Mouse (Mus musculus): ENCODE results near the gene Nkain2. TPM values are rescaled to one million over a fixed set of nuclear protein-coding genes. Genes with fewer than 3 reads are reported as not detected.

Nkain2 gene
- polyA plus RNA-seq, 1 experiment from 2014 or later: 0.04 TPM

- no peak for TF ChIP-seq CTCF (IDR thresholded peaks at IDR 0.05)
- POLR2A ChIA-PET: no interaction called here
- no peaks in the 10 kb centered on the region for H3K27me3 ChIP-seq
- in situ Hi-C loops (cut with MboI; ENCODE audit: low pct_unique_long_range_greater_than_20kb): no loop called here
- DNase-seq (ENCODE audit: low read depth, low spot score): no peak
- CTCF ChIA-PET: no interaction called here
- no peak for ATAC-seq
These were observed 496.3 kb downstream of the Nkain2 start for GRCm38 (mm10) chr10:32393859-32394521.

- CTCF ChIA-PET: no interaction called here
- no peaks in the 10 kb centered on the region for H3K27me3 ChIP-seq
- POLR2A ChIA-PET: no interaction called here
- DNase-seq (ENCODE audit: low read depth, low spot score) (no peak), ATAC-seq (no peak)
- no peak for TF ChIP-seq CTCF (IDR thresholded peaks at IDR 0.05)
- in situ Hi-C loops (cut with MboI; ENCODE audit: low pct_unique_long_range_greater_than_20kb): no loop called here
These were observed 496.9 kb downstream of the Nkain2 start for GRCm38 (mm10) chr10:32393326-32393725.

- in situ Hi-C loops (cut with MboI; ENCODE audit: low pct_unique_long_range_greater_than_20kb): no loop called here
- ATAC-seq (no peak), DNase-seq (ENCODE audit: low read depth, low spot score) (no peak)
- no peaks in the 10 kb centered on the region for H3K27me3 ChIP-seq
- CTCF ChIA-PET: no interaction called here
- no peak for TF ChIP-seq CTCF (IDR thresholded peaks at IDR 0.05)
- POLR2A ChIA-PET: no interaction called here
These were observed 577.5 kb downstream of the Nkain2 start for GRCm38 (mm10) chr10:32312754-32313153.

- ATAC-seq (no peak), DNase-seq (ENCODE audit: low read depth, low spot score) (no peak)
- ChIA-PET CTCF (no interaction called here), POLR2A (no interaction called here)
- TF ChIP-seq CTCF (IDR thresholded peaks at IDR 0.05): no peak
- in situ Hi-C loops (cut with MboI; ENCODE audit: low pct_unique_long_range_greater_than_20kb): no loop called here
- H3K27me3 ChIP-seq: no peaks in the 10 kb centered on the region
These were observed 589.2 kb downstream of the Nkain2 start for GRCm38 (mm10) chr10:32301024-32301597.

- peaks cover 3% of the 10 kb centered on the region for H3K27me3 ChIP-seq
- CTCF ChIA-PET: no interaction called here
- POLR2A ChIA-PET: no interaction called here
- in situ Hi-C loops (cut with MboI; ENCODE audit: low pct_unique_long_range_greater_than_20kb): no loop called here
- DNase-seq (ENCODE audit: low read depth, low spot score) (no peak), ATAC-seq (no peak)
- TF ChIP-seq CTCF (IDR thresholded peaks at IDR 0.05): no peak
These were observed 599.8 kb downstream of the Nkain2 start for GRCm38 (mm10) chr10:32290487-32290886.

- ChIA-PET CTCF (no interaction called here), POLR2A (no interaction called here)
- DNase-seq (ENCODE audit: low read depth, low spot score) (no peak), ATAC-seq (no peak)
- TF ChIP-seq CTCF (IDR thresholded peaks at IDR 0.05): no peak
- no peaks in the 10 kb centered on the region for H3K27me3 ChIP-seq
- in situ Hi-C loops (cut with MboI; ENCODE audit: low pct_unique_long_range_greater_than_20kb): no loop called here
These were observed 606.6 kb downstream of the Nkain2 start for GRCm38 (mm10) chr10:32283690-32284089.

- ChIA-PET CTCF (no interaction called here), POLR2A (no interaction called here)
- no peak for ATAC-seq
- DNase-seq (ENCODE audit: low read depth, low spot score): no peak
- H3K27me3 ChIP-seq: no peaks in the 10 kb centered on the region
- TF ChIP-seq CTCF (IDR thresholded peaks at IDR 0.05): no peak
- in situ Hi-C loops (cut with MboI; ENCODE audit: low pct_unique_long_range_greater_than_20kb): no loop called here
These were observed 646.9 kb downstream of the Nkain2 start for GRCm38 (mm10) chr10:32243266-32243882.

GRCm38 (mm10) chr10:32241168-32241567 is 649.1 kb downstream of the Nkain2 start:
- POLR2A ChIA-PET: no interaction called here
- ATAC-seq (no peak), DNase-seq (ENCODE audit: low read depth, low spot score) (no peak)
- no peaks in the 10 kb centered on the region for H3K27me3 ChIP-seq
- TF ChIP-seq CTCF (IDR thresholded peaks at IDR 0.05): no peak
- CTCF ChIA-PET: no interaction called here
- in situ Hi-C loops (cut with MboI; ENCODE audit: low pct_unique_long_range_greater_than_20kb): no loop called here

- DNase-seq (ENCODE audit: low read depth, low spot score): no peak
- TF ChIP-seq CTCF (IDR thresholded peaks at IDR 0.05): no peak
- in situ Hi-C loops (cut with MboI; ENCODE audit: low pct_unique_long_range_greater_than_20kb): no loop called here
- no peaks in the 10 kb centered on the region for H3K27me3 ChIP-seq
- ChIA-PET CTCF (no interaction called here), POLR2A (no interaction called here)
- ATAC-seq: no peak
These were observed 707.3 kb downstream of the Nkain2 start for GRCm38 (mm10) chr10:32182951-32183350.

GRCm38 (mm10) chr10:32091354-32091753 is 798.9 kb downstream of the Nkain2 start:
- CTCF ChIA-PET: no interaction called here

GRCm38 (mm10) chr10:32060396-32060795 is 829.9 kb downstream of the Nkain2 start:
- CTCF ChIA-PET: no interaction called here
- no peak for TF ChIP-seq CTCF (IDR thresholded peaks at IDR 0.05)
- no peaks in the 10 kb centered on the region for H3K27me3 ChIP-seq
- ATAC-seq (no peak), DNase-seq (ENCODE audit: low read depth, low spot score) (no peak)
- POLR2A ChIA-PET: no interaction called here
- in situ Hi-C loops (cut with MboI; ENCODE audit: low pct_unique_long_range_greater_than_20kb): no loop called here

More at GRCm38 (mm10) chr10:32091354-32091753, 798.9 kb downstream of the Nkain2 start:
- POLR2A ChIA-PET: no interaction called here
- TF ChIP-seq CTCF (IDR thresholded peaks at IDR 0.05): no peak
- ATAC-seq (no peak), DNase-seq (ENCODE audit: low read depth, low spot score) (no peak)
- no peaks in the 10 kb centered on the region for H3K27me3 ChIP-seq
- in situ Hi-C loops (cut with MboI; ENCODE audit: low pct_unique_long_range_greater_than_20kb): no loop called here

Measured in Patski (cell line).